Mouse (Mus musculus) hematopoietic multipotent progenitor cell, adult 10-12 weeks (in vitro differentiated cells): Measurements from ENCODE around the gene Rdh19. TPM values are rescaled to one million over a fixed set of nuclear protein-coding genes. Genes with fewer than 3 reads are reported as not detected.

Experiments used
- polyA plus RNA-seq: library from polyadenylated mRNA; stranded (reverse); fragments of >175 nt; gene quantifications from 2 replicates; pipeline ENCODE4 v1.2.3, GENCODE M21; 2012; ENCODE audit warnings: low replicate concordance

Rdh19 gene
- polyA plus RNA-seq = not detected in 2 replicates

GRCm38 (mm10) chr10:127849628-127850027 lies at the start of gene Rdh19:
Gene Rdh19 (plus strand): TSS chr10:127849928.

DNA sequence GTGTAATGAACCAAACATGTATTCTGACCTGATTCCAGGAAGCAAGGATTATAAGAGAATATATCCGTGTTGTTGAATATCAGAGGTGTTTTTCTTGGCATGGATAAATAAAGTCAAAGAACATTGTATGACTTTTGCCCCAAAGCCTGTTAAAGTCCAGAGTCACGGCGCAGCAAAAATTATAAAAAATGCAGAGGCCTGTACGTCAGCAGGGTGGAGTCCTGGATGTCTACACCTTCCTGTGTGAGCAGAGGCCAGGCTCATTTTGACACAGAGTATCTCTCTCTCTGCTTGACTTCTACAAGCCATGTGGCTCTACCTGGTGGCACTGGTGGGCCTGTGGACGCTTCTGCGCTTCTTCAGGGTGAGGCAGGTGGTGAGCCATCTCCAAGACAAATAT lies 48.8 kb upstream of the Rdh19 start, which contains the start of gene Rdh16:
Gene Rdh16 (plus strand): TSS at position 262 of the 400 bp plus-strand sequence.

GRCm38 (mm10) chr10:127866232-127866631 lies 16.5 kb downstream of the Rdh19 start, which contains the start of gene Rdh16f2:
Gene Rdh16f2 (plus strand): TSS chr10:127866474.

DNA sequence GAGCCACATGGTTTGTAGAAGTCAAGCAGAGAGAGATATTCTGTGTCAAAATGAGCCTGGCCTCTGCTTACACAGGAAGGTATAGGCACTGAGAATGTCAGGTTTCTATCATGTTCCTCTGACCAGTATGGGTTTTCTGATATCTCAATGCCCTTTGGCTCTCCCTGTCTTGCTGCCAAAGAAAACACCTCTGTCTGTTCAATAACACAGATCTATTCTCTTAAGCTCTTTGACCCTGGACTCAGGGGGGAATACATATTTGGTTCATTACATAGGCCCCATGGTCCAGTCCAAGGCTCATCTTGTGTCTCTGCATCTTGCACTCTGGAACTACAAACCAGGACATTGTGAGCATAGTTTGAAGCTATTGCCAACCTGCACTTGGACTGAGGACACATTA lies 38.9 kb downstream of the Rdh19 start, which contains the start of gene Rdh7:
Gene Rdh7 (minus strand): TSS at position 213 of the 400 bp plus-strand sequence.

DNA sequence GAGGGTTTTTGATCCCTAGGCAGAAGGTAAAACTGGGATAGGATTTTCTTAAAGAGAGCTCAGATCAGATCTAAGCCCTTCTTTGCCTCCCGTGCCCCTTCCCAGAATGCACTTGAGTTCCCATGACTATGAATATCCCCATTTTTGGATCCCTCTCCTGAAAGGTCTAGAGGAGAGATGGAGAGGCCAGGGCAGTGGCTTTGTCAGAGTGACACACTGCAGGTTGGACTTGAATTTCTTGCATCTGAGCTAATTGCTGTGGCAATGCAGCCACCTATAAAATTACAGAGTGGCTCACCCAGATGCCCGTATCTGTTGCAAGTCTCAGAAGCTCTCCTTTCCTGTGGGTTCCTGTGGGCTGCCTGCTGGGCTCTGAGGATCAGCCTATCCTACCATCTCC lies 48.5 kb downstream of the Rdh19 start, which contains the start of gene Sdr9c7:
Gene Sdr9c7 (plus strand): TSS at position 301 of the 400 bp plus-strand sequence.

Other genes with a start within 250 kb of the Rdh19 start
- 275 and 343 TPM in 2 replicates for gene Lrp1, start 228.8 kb upstream of the Rdh19 start, polyA plus RNA-seq
- 45.8 and 162 TPM in 2 replicates for gene Stat6, start 206.9 kb upstream of the Rdh19 start, polyA plus RNA-seq
- gene Nemp1, start 183.0 kb upstream of the Rdh19 start, polyA plus RNA-seq = 1.4 and 2.3 TPM in 2 replicates
- 35.7 and 62.7 TPM in 2 replicates for gene Nab2, start 181.4 kb upstream of the Rdh19 start, polyA plus RNA-seq
- gene Myo1a, start 144.8 kb upstream of the Rdh19 start, polyA plus RNA-seq = 0.06 TPM in 1 of 2 replicates, not detected in the other
- 0.58 and 3.1 TPM in 2 replicates for gene Tac2, start 125.5 kb upstream of the Rdh19 start, polyA plus RNA-seq
- 3.1 and 3.6 TPM in 2 replicates for gene Zbtb39, start 110.4 kb upstream of the Rdh19 start, polyA plus RNA-seq
- 0.07 and 3.4 TPM in 2 replicates for gene Gpr182, start 98.2 kb upstream of the Rdh19 start, polyA plus RNA-seq
- 0.08 and 0.13 TPM in 2 replicates for gene Rdh1, start 90.2 kb upstream of the Rdh19 start, polyA plus RNA-seq
- gene Rdh16f1, start 90.1 kb upstream of the Rdh19 start, polyA plus RNA-seq = 0.10 and 0.20 TPM in 2 replicates
- 0.17 TPM in 1 of 2 replicates, not detected in the other for gene Rdh9, start 73.5 kb upstream of the Rdh19 start, polyA plus RNA-seq
- gene Rdh16, start 48.8 kb upstream of the Rdh19 start, polyA plus RNA-seq = not detected in 2 replicates
- gene Rdh16f2, start 16.5 kb downstream of the Rdh19 start, polyA plus RNA-seq = not detected in 2 replicates
- gene Rdh7, start 38.9 kb downstream of the Rdh19 start, polyA plus RNA-seq = not detected in 2 replicates
- not detected in 2 replicates for gene Sdr9c7, start 48.6 kb downstream of the Rdh19 start, polyA plus RNA-seq
- gene Hsd17b6, start 157.7 kb downstream of the Rdh19 start, polyA plus RNA-seq = not detected in 2 replicates
- gene Prim1, start 165.2 kb downstream of the Rdh19 start, polyA plus RNA-seq = 0.76 and 2.1 TPM in 2 replicates
- gene Naca, start 185.6 kb downstream of the Rdh19 start, polyA plus RNA-seq = 23.9 and 119 TPM in 2 replicates
- gene Ptges3, start 209.0 kb downstream of the Rdh19 start, polyA plus RNA-seq = 75.1 and 109 TPM in 2 replicates
- 514 and 876 TPM in 2 replicates for gene Atp5b, start 233.3 kb downstream of the Rdh19 start, polyA plus RNA-seq
- gene Baz2a, start 241.6 kb downstream of the Rdh19 start, polyA plus RNA-seq = 32.1 and 58.1 TPM in 2 replicates